Mouse (Mus musculus): ENCODE results near the gene Rybp. TPM values are rescaled to one million over a fixed set of nuclear protein-coding genes. Genes with fewer than 3 reads are reported as not detected.

The Rybp gene
- total RNA-seq, 2 experiments from 2014 or later = 54.6 to 56.0 TPM

- intact Hi-C loops (cut with DNase I) = loop anchor here (5.0 to 10.0 kb wide), 5 partner anchors 148 to 487 kb away; no protein-coding TSS in a partner anchor
Measured at GRCm38 (mm10) chr6:100289058-100289457, 1.8 kb upstream of the Rybp start.

GRCm38 (mm10) chr6:100288730-100289035 lies 1.4 kb upstream of the Rybp start:
- intact Hi-C loops (cut with DNase I) = loop anchor here (5.0 to 10.0 kb wide), 5 partner anchors 149 to 486 kb away; no protein-coding TSS in a partner anchor
- no peak for DNase-seq (ENCODE audit: low spot score in 2 of 2)

More at GRCm38 (mm10) chr6:100289058-100289457, 1.8 kb upstream of the Rybp start:
- DNase-seq (ENCODE audit: low spot score in 2 of 2) = no peak

- no peak for DNase-seq (ENCODE audit: low spot score in 2 of 2)
- intact Hi-C loops (cut with DNase I) = loop anchor here (5.0 to 10.0 kb wide), 5 partner anchors 149 to 486 kb away; no protein-coding TSS in a partner anchor
Measured at GRCm38 (mm10) chr6:100288016-100288729, 888 bp upstream of the Rybp start.

- intact Hi-C loops (cut with DNase I) = loop anchor here (1.0 to 10.0 kb wide), 7 partner anchors 116 to 484 kb away; no protein-coding TSS in a partner anchor
- peak; percentile 57 to 67 for DNase-seq (ENCODE audit: low spot score in 2 of 2)
Measured at GRCm38 (mm10) chr6:100286573-100287333, 532 bp downstream of the Rybp start.

GRCm38 (mm10) chr6:100285985-100286572 lies 1.2 kb downstream of the Rybp start:
- DNase-seq (ENCODE audit: low spot score in 2 of 2) = no peak
- intact Hi-C loops (cut with DNase I) = loop anchor here (2.0 to 10.0 kb wide), 6 partner anchors 115 to 484 kb away; no protein-coding TSS in a partner anchor

GRCm38 (mm10) chr6:100278841-100279240 lies 8.4 kb downstream of the Rybp start:
- intact Hi-C loops (cut with DNase I) = no loop called here

GRCm38 (mm10) chr6:100276344-100276743 lies 10.9 kb downstream of the Rybp start:
- intact Hi-C loops (cut with DNase I) = no loop called here
- no peak for DNase-seq (ENCODE audit: low spot score in 2 of 2)

More at GRCm38 (mm10) chr6:100278841-100279240, 8.4 kb downstream of the Rybp start:
- DNase-seq (ENCODE audit: low spot score in 2 of 2) = no peak

DNA sequence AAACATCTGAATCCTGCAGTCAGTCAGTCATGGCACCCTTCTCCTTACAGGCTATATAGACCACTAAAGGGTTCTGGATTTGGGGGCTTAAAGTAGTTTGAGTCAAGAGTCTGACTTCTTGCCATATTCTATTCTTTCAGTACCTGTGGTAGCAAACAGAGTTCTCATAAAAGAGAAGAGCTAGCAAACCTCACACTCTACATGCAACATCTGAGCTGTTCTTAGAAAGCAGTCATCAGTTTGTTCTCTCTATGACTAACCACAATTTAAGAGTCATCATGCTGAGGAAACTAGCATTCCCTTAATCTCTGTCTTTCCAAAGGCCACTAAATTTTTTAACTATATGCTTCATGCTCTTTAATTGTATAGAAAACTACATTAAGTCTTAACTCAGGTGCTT lies 11.6 kb downstream of the Rybp start:
- intact Hi-C loops (cut with DNase I) = no loop called here

DNA sequence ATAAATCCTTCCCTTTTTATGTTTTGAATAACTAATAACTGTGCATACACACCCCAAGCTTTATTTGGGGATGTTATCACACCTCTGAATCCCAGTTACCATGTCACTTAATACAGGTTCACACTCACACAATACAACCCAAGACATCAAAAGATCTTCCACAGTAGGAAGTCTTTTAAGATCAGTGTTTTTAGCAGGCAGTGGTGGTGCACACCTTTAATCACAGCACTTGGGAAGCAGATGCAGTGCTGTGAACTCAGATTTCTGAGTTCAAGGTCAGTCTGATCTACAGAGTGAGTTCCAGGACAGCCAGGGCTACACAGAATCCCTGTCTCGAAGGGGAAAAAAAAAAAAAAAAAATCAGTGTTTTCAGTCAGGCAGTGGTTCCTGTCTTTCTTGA lies 13.7 kb downstream of the Rybp start:
- intact Hi-C loops (cut with DNase I) = no loop called here

More for the DNA sequence above, 11.6 kb downstream of the Rybp start:
- no peak for DNase-seq (ENCODE audit: low spot score in 2 of 2)

GRCm38 (mm10) chr6:100271992-100272391 lies 15.3 kb downstream of the Rybp start:
- DNase-seq (ENCODE audit: low spot score in 2 of 2) = no peak
- intact Hi-C loops (cut with DNase I) = no loop called here

More for the DNA sequence above, 13.7 kb downstream of the Rybp start:
- no peak for DNase-seq (ENCODE audit: low spot score in 2 of 2)

DNA sequence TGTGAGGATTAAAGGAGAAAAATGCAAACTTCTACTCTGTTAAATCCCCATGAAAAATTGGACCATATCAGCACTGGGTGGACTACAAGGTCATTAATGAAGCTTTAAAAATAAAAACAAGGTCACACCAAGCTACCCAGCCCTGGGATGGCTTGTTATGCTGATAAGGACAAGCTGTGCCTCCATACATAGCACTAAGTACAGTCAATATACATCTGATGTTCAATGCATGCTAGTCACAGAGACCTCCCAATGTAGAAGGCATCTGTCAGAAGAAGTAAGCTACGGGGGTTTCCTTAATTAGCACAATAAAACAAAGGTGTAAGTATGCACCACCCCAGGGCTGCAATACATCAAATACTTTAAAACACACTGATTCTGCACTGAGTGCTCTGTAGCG lies 16.5 kb downstream of the Rybp start:
- intact Hi-C loops (cut with DNase I) = no loop called here
- DNase-seq (ENCODE audit: low spot score in 2 of 2) = no peak

DNA sequence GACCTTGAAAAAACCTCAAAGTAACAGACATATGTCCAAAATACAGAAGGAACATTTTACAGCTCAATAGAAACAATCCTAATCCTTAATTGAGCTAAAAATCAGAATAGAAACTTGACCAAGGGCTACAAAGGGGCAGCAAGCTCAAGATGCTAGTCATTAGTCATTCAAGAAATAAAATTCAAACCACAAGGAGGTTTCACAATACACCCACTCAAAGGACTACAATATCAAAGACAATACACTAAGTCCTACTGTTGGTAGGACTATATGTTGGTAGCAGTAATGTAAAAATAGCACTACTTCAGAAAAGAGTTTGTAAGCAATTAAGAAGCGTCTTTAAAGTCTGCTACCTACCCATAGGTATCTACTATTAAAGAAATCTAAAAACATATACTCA lies 27.7 kb downstream of the Rybp start:
- DNase-seq (ENCODE audit: low spot score in 2 of 2) = no peak
- intact Hi-C loops (cut with DNase I) = no loop called here

DNA sequence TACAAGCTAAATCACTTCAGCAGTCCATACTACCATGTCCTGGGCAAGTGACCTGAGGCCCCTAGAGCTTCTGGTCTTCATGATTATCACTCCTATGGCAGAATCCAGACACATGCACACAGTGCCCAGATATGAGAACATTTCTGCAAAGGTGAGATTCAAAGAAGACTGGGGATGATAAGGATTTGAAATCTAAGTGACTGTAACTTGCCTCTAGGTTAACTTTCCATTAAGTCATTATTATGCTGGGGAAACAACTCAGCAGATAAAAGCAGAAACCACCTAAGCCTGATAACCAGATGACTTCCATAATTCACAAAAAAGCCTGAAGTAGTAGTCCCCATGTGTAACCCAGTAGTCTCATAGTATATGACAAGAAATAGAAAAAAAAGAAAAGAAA lies 29.0 kb downstream of the Rybp start:
- DNase-seq (ENCODE audit: low spot score in 2 of 2) = no peak
- intact Hi-C loops (cut with DNase I) = no loop called here

GRCm38 (mm10) chr6:100255411-100255810 lies 31.9 kb downstream of the Rybp start:
- DNase-seq (ENCODE audit: low spot score in 2 of 2) = no peak
- intact Hi-C loops (cut with DNase I) = no loop called here

- peak in 1 of 2 experiments; percentile 11 for DNase-seq (ENCODE audit: low spot score in 2 of 2)
- intact Hi-C loops (cut with DNase I) = no loop called here
Measured at GRCm38 (mm10) chr6:100254671-100255070, 32.6 kb downstream of the Rybp start.

GRCm38 (mm10) chr6:100244474-100244873 lies 42.8 kb downstream of the Rybp start:
- no peak for DNase-seq (ENCODE audit: low spot score in 2 of 2)
- intact Hi-C loops (cut with DNase I) = loop anchor here (5.0 kb wide), 1 partner anchor 38 kb away; no protein-coding TSS in a partner anchor

GRCm38 (mm10) chr6:100235036-100235435 lies 52.2 kb downstream of the Rybp start:
- intact Hi-C loops (cut with DNase I) = no loop called here
- no peak for DNase-seq (ENCODE audit: low spot score in 2 of 2)

GRCm38 (mm10) chr6:100233522-100233921 lies 53.8 kb downstream of the Rybp start:
- intact Hi-C loops (cut with DNase I) = no loop called here
- DNase-seq (ENCODE audit: low spot score in 2 of 2) = peak in 1 of 2 experiments; percentile 21

DNA sequence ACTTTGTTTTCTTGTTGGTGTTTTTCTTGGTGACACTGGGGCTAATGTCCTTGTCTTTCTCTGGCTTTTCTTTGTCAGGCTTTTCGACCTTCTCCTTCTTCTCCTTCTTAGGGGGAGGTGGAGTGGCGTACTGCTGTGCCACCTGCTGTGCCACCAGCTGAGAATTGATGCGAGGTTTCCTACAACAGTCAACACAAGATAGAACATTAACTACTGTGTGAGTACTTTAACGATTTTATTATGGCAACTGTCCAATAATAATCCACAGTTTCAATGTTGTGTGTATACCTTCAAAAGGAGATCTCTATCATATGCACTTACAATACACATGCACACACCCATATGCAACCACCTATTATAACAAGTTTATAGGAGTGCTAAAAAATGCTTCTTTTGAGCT lies 54.2 kb downstream of the Rybp start:
- intact Hi-C loops (cut with DNase I) = no loop called here
- DNase-seq (ENCODE audit: low spot score in 2 of 2) = no peak

- intact Hi-C loops (cut with DNase I) = no loop called here
- no peak for DNase-seq (ENCODE audit: low spot score in 2 of 2)
Measured at GRCm38 (mm10) chr6:100226204-100226603, 61.1 kb downstream of the Rybp start.
